Mouse (Mus musculus): Measurements from ENCODE around the gene Trex1. TPM values are rescaled to one million over a fixed set of nuclear protein-coding genes. Genes with fewer than 3 reads are reported as not detected.

Trex1 gene
- polyA plus RNA-seq, 1 experiment, result 228 TPM

GRCm38 (mm10) chr9:109049996-109050673 lies 9.4 kb downstream of the Trex1 start:
- TF ChIP-seq CTCF (IDR thresholded peaks at IDR 0.05; ENCODE audit: borderline replicate concordance, control insufficient read depth, extremely low read depth, insufficient read depth, low read length, poor library complexity) (no peak), POLR2A (IDR thresholded peaks at IDR 0.05; ENCODE audit: control insufficient read depth, extremely low read depth, insufficient read depth, low read length, poor library complexity) (no peak)
- Histone ChIP-seq H3K27ac (ENCODE audit: control insufficient read depth, insufficient read depth, low read length) (peak overlapping the region; percentile 98), H3K4me3 (ENCODE audit: control insufficient read depth, insufficient read depth, low read length) (peak overlapping the region; percentile 35), H3K36me3 (ENCODE audit: control insufficient read depth, insufficient read depth, low read length) (no peaks in the 10 kb centered on the region), H3K4me1 (replicated peaks; ENCODE audit: control insufficient read depth, insufficient read depth, low read length) (peaks cover 52% of the 10 kb centered on the region), H3K27me3 (ENCODE audit: control insufficient read depth, insufficient read depth, low read length) (no peaks in the 10 kb centered on the region)
- WGBS, result 68% methylated on average over 9 of the region's 9 CpGs
- no peak for DNase-seq

GRCm38 (mm10) chr9:109049316-109049715 lies 10.2 kb downstream of the Trex1 start:
- Histone ChIP-seq H3K4me3 (ENCODE audit: control insufficient read depth, insufficient read depth, low read length) (no peak overlapping the region), H3K27ac (ENCODE audit: control insufficient read depth, insufficient read depth, low read length) (no peak overlapping the region), H3K4me1 (replicated peaks; ENCODE audit: control insufficient read depth, insufficient read depth, low read length) (peaks cover 44% of the 10 kb centered on the region), H3K36me3 (ENCODE audit: control insufficient read depth, insufficient read depth, low read length) (no peaks in the 10 kb centered on the region), H3K27me3 (ENCODE audit: control insufficient read depth, insufficient read depth, low read length) (no peaks in the 10 kb centered on the region)
- no peak for TF ChIP-seq POLR2A (IDR thresholded peaks at IDR 0.05; ENCODE audit: control insufficient read depth, extremely low read depth, insufficient read depth, low read length, poor library complexity)
- TF ChIP-seq CTCF (IDR thresholded peaks at IDR 0.05; ENCODE audit: borderline replicate concordance, control insufficient read depth, extremely low read depth, insufficient read depth, low read length, poor library complexity), result no peak
- no peak for DNase-seq
- 81% methylated on average over 7 of the region's 7 CpGs for WGBS

DNA sequence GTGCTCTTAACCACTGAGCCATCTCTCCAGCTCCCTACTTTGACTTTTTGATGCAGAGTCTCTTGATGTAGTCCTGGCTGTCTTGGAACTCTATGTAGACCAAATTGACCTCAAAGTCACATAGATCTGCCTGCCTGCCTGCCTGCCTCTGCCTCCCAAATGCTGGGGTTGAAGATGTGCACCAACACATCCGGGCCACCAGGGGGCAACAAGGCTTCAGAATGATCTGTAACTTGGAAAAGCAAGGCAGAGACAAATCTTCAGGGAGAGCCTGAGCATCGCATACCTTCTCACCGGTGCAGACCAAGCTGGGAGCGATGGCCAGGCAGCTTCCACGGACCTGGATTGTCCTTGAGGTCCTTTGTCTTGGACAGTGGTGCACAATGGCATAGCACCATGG lies 13.2 kb downstream of the Trex1 start:
- WGBS, result 40% methylated on average over 5 of the region's 5 CpGs
- TF ChIP-seq CTCF (IDR thresholded peaks at IDR 0.05; ENCODE audit: borderline replicate concordance, control insufficient read depth, extremely low read depth, insufficient read depth, low read length, poor library complexity) (peak; percentile 85; the same call in 1 of the 2 replicates), POLR2A (IDR thresholded peaks at IDR 0.05; ENCODE audit: control insufficient read depth, extremely low read depth, insufficient read depth, low read length, poor library complexity) (no peak)

DNA sequence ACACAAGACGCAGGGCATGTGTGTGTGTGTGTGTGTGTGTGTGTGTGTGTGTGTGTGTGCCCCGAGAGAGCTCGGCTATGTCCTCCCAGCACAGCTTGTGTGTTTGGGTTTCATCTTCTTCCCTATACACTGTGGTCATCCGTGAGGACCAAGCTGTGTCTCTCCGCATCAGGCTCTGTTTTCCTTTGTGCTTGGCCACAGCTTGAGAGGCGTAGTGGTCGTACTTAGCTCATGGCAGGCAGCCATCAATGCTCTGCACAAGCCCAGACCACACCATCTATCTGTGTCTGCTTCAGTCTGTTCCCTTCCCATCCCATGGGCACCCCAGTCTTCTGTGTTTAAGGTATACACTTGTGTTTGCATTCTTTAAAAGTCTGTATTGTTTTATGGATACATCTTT lies 18.2 kb downstream of the Trex1 start:
- H3K4me3 ChIP-seq (ENCODE audit: control insufficient read depth, insufficient read depth, low read length), result no peak overlapping the region
- H3K27ac ChIP-seq (ENCODE audit: control insufficient read depth, insufficient read depth, low read length), result no peak overlapping the region
- DNase-seq, result no peak
- no peaks in the 10 kb centered on the region for H3K36me3 ChIP-seq (ENCODE audit: control insufficient read depth, insufficient read depth, low read length)
- no peak for TF ChIP-seq CTCF (IDR thresholded peaks at IDR 0.05; ENCODE audit: borderline replicate concordance, control insufficient read depth, extremely low read depth, insufficient read depth, low read length, poor library complexity)
- no peak for TF ChIP-seq POLR2A (IDR thresholded peaks at IDR 0.05; ENCODE audit: control insufficient read depth, extremely low read depth, insufficient read depth, low read length, poor library complexity)
- peaks cover 16% of the 10 kb centered on the region for H3K4me1 ChIP-seq (replicated peaks; ENCODE audit: control insufficient read depth, insufficient read depth, low read length)
- no peaks in the 10 kb centered on the region for H3K27me3 ChIP-seq (ENCODE audit: control insufficient read depth, insufficient read depth, low read length)
- 90% methylated on average over 7 of the region's 7 CpGs for WGBS

More for the DNA sequence above, 13.2 kb downstream of the Trex1 start:
- Histone ChIP-seq H3K4me3 (ENCODE audit: control insufficient read depth, insufficient read depth, low read length) (no peak overlapping the region), H3K36me3 (ENCODE audit: control insufficient read depth, insufficient read depth, low read length) (no peaks in the 10 kb centered on the region), H3K27ac (ENCODE audit: control insufficient read depth, insufficient read depth, low read length) (no peak overlapping the region), H3K27me3 (ENCODE audit: control insufficient read depth, insufficient read depth, low read length) (no peaks in the 10 kb centered on the region), H3K4me1 (replicated peaks; ENCODE audit: control insufficient read depth, insufficient read depth, low read length) (peaks cover 16% of the 10 kb centered on the region)
- peak; percentile 81 for DNase-seq

DNA sequence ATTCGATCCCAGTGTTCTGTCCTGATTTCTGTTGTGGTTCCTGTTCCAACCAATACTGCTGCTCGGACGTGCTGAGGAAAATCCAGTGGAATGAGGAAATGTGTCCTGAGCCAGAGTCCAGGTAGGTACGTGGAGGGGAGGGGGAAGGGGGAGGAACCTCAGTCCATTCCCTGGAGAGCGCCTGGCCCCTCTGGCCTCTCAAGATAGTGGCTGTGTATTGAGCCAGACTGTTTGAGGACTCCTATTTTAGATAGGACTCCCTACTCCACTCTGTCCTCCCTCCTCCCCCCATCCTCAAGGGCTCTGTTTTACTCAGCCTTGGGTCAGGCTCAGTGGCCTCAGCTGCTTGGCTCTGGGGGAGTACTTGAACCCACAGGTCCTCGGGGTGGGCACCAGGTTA lies 18.6 kb downstream of the Trex1 start:
- H3K4me3 ChIP-seq (ENCODE audit: control insufficient read depth, insufficient read depth, low read length), result no peak overlapping the region
- TF ChIP-seq POLR2A (IDR thresholded peaks at IDR 0.05; ENCODE audit: control insufficient read depth, extremely low read depth, insufficient read depth, low read length, poor library complexity), result no peak
- no peaks in the 10 kb centered on the region for H3K27me3 ChIP-seq (ENCODE audit: control insufficient read depth, insufficient read depth, low read length)
- no peaks in the 10 kb centered on the region for H3K36me3 ChIP-seq (ENCODE audit: control insufficient read depth, insufficient read depth, low read length)
- no peak overlapping the region for H3K27ac ChIP-seq (ENCODE audit: control insufficient read depth, insufficient read depth, low read length)
- DNase-seq, result no peak
- peaks cover 16% of the 10 kb centered on the region for H3K4me1 ChIP-seq (replicated peaks; ENCODE audit: control insufficient read depth, insufficient read depth, low read length)
- 89% methylated on average over 6 of the region's 6 CpGs for WGBS

- Histone ChIP-seq H3K4me3 (ENCODE audit: control insufficient read depth, insufficient read depth, low read length) (no peak overlapping the region), H3K27me3 (ENCODE audit: control insufficient read depth, insufficient read depth, low read length) (no peaks in the 10 kb centered on the region), H3K4me1 (replicated peaks; ENCODE audit: control insufficient read depth, insufficient read depth, low read length) (peaks cover 16% of the 10 kb centered on the region), H3K36me3 (ENCODE audit: control insufficient read depth, insufficient read depth, low read length) (no peaks in the 10 kb centered on the region), H3K27ac (ENCODE audit: control insufficient read depth, insufficient read depth, low read length) (no peak overlapping the region)
- DNase-seq, result no peak
- 92% methylated on average over 8 of the region's 8 CpGs for WGBS
- TF ChIP-seq POLR2A (IDR thresholded peaks at IDR 0.05; ENCODE audit: control insufficient read depth, extremely low read depth, insufficient read depth, low read length, poor library complexity) (no peak), CTCF (IDR thresholded peaks at IDR 0.05; ENCODE audit: borderline replicate concordance, control insufficient read depth, extremely low read depth, insufficient read depth, low read length, poor library complexity) (no peak)
These were observed 19.3 kb downstream of the Trex1 start for GRCm38 (mm10) chr9:109040216-109040615.

DNA sequence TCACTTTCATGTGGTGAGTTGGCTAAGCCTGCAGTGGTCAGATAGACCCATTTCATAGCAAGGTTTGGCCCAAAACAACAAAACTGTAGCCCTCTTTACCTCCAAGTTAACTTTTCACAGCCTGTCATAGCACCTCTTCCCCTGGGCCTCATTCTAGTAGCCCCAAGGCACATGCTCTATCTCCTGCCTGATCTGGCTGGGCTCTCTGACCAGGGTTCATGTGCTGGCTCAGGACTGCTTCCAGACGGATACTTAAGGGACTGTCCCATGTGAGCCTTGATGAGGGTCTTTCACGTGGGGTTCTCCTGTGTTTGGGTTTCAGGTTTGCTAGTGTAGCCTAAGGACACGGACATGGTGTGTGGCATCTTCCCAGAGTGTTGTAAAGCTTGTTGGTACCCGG lies 19.9 kb downstream of the Trex1 start:
- H3K27ac ChIP-seq (ENCODE audit: control insufficient read depth, insufficient read depth, low read length), result no peak overlapping the region
- 76% methylated on average over 4 of the region's 4 CpGs for WGBS
- no peak for DNase-seq
- TF ChIP-seq CTCF (IDR thresholded peaks at IDR 0.05; ENCODE audit: borderline replicate concordance, control insufficient read depth, extremely low read depth, insufficient read depth, low read length, poor library complexity) (no peak), POLR2A (IDR thresholded peaks at IDR 0.05; ENCODE audit: control insufficient read depth, extremely low read depth, insufficient read depth, low read length, poor library complexity) (no peak)
- no peaks in the 10 kb centered on the region for H3K36me3 ChIP-seq (ENCODE audit: control insufficient read depth, insufficient read depth, low read length)
- H3K27me3 ChIP-seq (ENCODE audit: control insufficient read depth, insufficient read depth, low read length), result no peaks in the 10 kb centered on the region
- H3K4me1 ChIP-seq (replicated peaks; ENCODE audit: control insufficient read depth, insufficient read depth, low read length), result peaks cover 16% of the 10 kb centered on the region
- no peak overlapping the region for H3K4me3 ChIP-seq (ENCODE audit: control insufficient read depth, insufficient read depth, low read length)

Measured in thymus, adult 2 months (tissue).